Mouse (Mus musculus) limb, embryonic 13.5 days (tissue): ENCODE measurements around the gene Ctdspl. TPM values are rescaled to one million over a fixed set of nuclear protein-coding genes. Genes with fewer than 3 reads are reported as not detected.

ENCODE experiments used
- ATAC-seq: fragments of 200-750 bp; cut with Nextera tagmentation; 2 replicates; pipeline ENCODE4 v1.8.0; 2017; ENCODE audit warnings: low read depth, moderate number of reproducible peaks, moderate TSS enrichment; ENCODE audit not compliant: low FRiP score
- H3K27ac ChIP-seq: fragments of 300-500 bp; sonication (generic); 2 replicates; pipeline ENCODE4 v1.5.1; 2015; ENCODE audit warnings: inconsistent platforms, mild to moderate bottlenecking, moderate library complexity
- H3K27me3 ChIP-seq: fragments of 300-500 bp; sonication (generic); 2 replicates; pipeline ENCODE4 v1.6.1; 2015; ENCODE audit warnings: mild to moderate bottlenecking, inconsistent platforms
- H3K36me3 ChIP-seq: fragments of 300-500 bp; sonication (generic); 2 replicates; pipeline ENCODE4 v1.6.1; 2015; ENCODE audit warnings: inconsistent platforms, mild to moderate bottlenecking, moderate library complexity
- H3K4me1 ChIP-seq: fragments of 300-500 bp; sonication (generic); 2 replicates; pipeline ENCODE4 v1.6.1; 2015; ENCODE audit warnings: inconsistent platforms
- H3K4me2 ChIP-seq: fragments of 300-500 bp; sonication (generic); replicated peaks from 2 replicates; pipeline ENCODE4 v1.6.1; 2015; ENCODE audit warnings: inconsistent platforms, mild to moderate bottlenecking, moderate library complexity
- H3K4me3 ChIP-seq: fragments of 300-500 bp; sonication (generic); 2 replicates; pipeline ENCODE4 v1.5.1; 2015; ENCODE audit warnings: moderate library complexity, mild to moderate bottlenecking, inconsistent platforms
- H3K9ac ChIP-seq: fragments of 300-500 bp; sonication (generic); 2 replicates; pipeline ENCODE4 v1.6.1; 2015; ENCODE audit warnings: mild to moderate bottlenecking, inconsistent platforms
- H3K9me3 ChIP-seq: fragments of 300-500 bp; sonication (generic); 2 replicates; pipeline ENCODE4 v1.6.1; 2016; ENCODE audit warnings: inconsistent platforms
- WGBS: fragments of 180-500 bp; shearing (Covaris S2); methylation state at CpG from one replicate; pipeline ENCODE4 v1.1.7; 2015; 5-methylcytosine and 5-hydroxymethylcytosine counted together
- polyA plus RNA-seq: library from polyadenylated mRNA; unstranded; fragments of >200 nt; fragmentation: Nextera tagmentation; extraction: Ambion mirVana; gene quantifications from 2 replicates; pipeline ENCODE4 v1.2.1, GENCODE M21; 2015

The Ctdspl gene
- polyA plus RNA-seq, 1 experiment from 2014 or later = 24.8 TPM

GRCm38 (mm10) chr9:118921926-118922325 is 4.3 kb upstream of the Ctdspl start:
- Histone ChIP-seq H3K27me3 (no peaks in the 10 kb centered on the region), H3K9me3 (no peaks in the 10 kb centered on the region), H3K4me2 (no peak overlapping the region), H3K9ac (no peak overlapping the region), H3K27ac (no peak overlapping the region), H3K4me1 (peaks cover 35% of the 10 kb centered on the region), H3K36me3 (no peaks in the 10 kb centered on the region), H3K4me3 (no peak overlapping the region)
- no peak for ATAC-seq
- 85% methylated on average over 3 of the region's 3 CpGs for WGBS

- H3K4me3 ChIP-seq = peak overlapping the region; percentile 88
- 11% methylated on average over 16 of the region's 16 CpGs for WGBS
- H3K4me2 ChIP-seq = peak overlapping the region; percentile 98
- peak overlapping the region; percentile 71 for H3K9ac ChIP-seq
- H3K27me3 ChIP-seq = no peaks in the 10 kb centered on the region
- H3K36me3 ChIP-seq = no peaks in the 10 kb centered on the region
- H3K9me3 ChIP-seq = no peaks in the 10 kb centered on the region
- H3K4me1 ChIP-seq = peaks cover 53% of the 10 kb centered on the region
- no peak overlapping the region for H3K27ac ChIP-seq
- ATAC-seq = no peak
Observed at GRCm38 (mm10) chr9:118924554-118925085, 1.6 kb upstream of the Ctdspl start.

GRCm38 (mm10) chr9:118925286-118926110 is 755 bp upstream of the Ctdspl start:
- peak; percentile 90 for ATAC-seq
- Histone ChIP-seq H3K27ac (peak overlapping the region; percentile 94), H3K4me3 (peak overlapping the region; percentile 88), H3K9ac (peak overlapping the region; percentile 90), H3K9me3 (no peaks in the 10 kb centered on the region), H3K4me1 (peaks cover 51% of the 10 kb centered on the region), H3K4me2 (peak overlapping the region; percentile 98), H3K36me3 (peaks cover 6% of the 10 kb centered on the region), H3K27me3 (no peaks in the 10 kb centered on the region)
- under 1% methylated on average over 53 of the region's 53 CpGs for WGBS

- 2% methylated on average over 54 of the region's 68 CpGs for WGBS
- peak overlapping the region; percentile 90 for H3K9ac ChIP-seq
- H3K36me3 ChIP-seq = peaks cover 9% of the 10 kb centered on the region
- peak; percentile 7; the same call in 1 of the 2 replicates for ATAC-seq
- H3K27ac ChIP-seq = peak overlapping the region; percentile 94
- peak overlapping the region; percentile 88 for H3K4me3 ChIP-seq
- no peaks in the 10 kb centered on the region for H3K27me3 ChIP-seq
- peaks cover 54% of the 10 kb centered on the region for H3K4me1 ChIP-seq
- no peaks in the 10 kb centered on the region for H3K9me3 ChIP-seq
- peak overlapping the region; percentile 98 for H3K4me2 ChIP-seq
Observed at GRCm38 (mm10) chr9:118926688-118927321, 552 bp downstream of the Ctdspl start.

- no peak for ATAC-seq
- Histone ChIP-seq H3K27ac (peak overlapping the region; percentile 94; the same call in 1 of the 2 replicates), H3K9me3 (no peaks in the 10 kb centered on the region), H3K4me2 (peak overlapping the region; percentile 98), H3K36me3 (peaks cover 9% of the 10 kb centered on the region), H3K4me3 (peak overlapping the region; percentile 88), H3K4me1 (peaks cover 54% of the 10 kb centered on the region), H3K9ac (peak overlapping the region; percentile 90), H3K27me3 (no peaks in the 10 kb centered on the region)
- 34% methylated on average over 8 of the region's 8 CpGs for WGBS
Observed at GRCm38 (mm10) chr9:118927501-118927900, 1.2 kb downstream of the Ctdspl start.

GRCm38 (mm10) chr9:118928007-118928406 is 1.8 kb downstream of the Ctdspl start:
- Histone ChIP-seq H3K4me2 (peak overlapping the region; percentile 98), H3K9ac (peak overlapping the region; percentile 90), H3K27ac (no peak overlapping the region), H3K36me3 (peaks cover 9% of the 10 kb centered on the region), H3K27me3 (no peaks in the 10 kb centered on the region), H3K4me3 (peak overlapping the region; percentile 88), H3K4me1 (peaks cover 54% of the 10 kb centered on the region), H3K9me3 (no peaks in the 10 kb centered on the region)
- 50% methylated on average over 2 of the region's 2 CpGs for WGBS
- no peak for ATAC-seq

GRCm38 (mm10) chr9:118928656-118929055 is 2.4 kb downstream of the Ctdspl start:
- peak overlapping the region; percentile 88 for H3K4me3 ChIP-seq
- H3K27me3 ChIP-seq = no peaks in the 10 kb centered on the region
- peak overlapping the region; percentile 98 for H3K4me2 ChIP-seq
- 31% methylated on average over 7 of the region's 7 CpGs for WGBS
- H3K36me3 ChIP-seq = peaks cover 9% of the 10 kb centered on the region
- H3K9ac ChIP-seq = peak overlapping the region; percentile 90
- H3K27ac ChIP-seq = no peak overlapping the region
- peaks cover 54% of the 10 kb centered on the region for H3K4me1 ChIP-seq
- no peaks in the 10 kb centered on the region for H3K9me3 ChIP-seq
- ATAC-seq = no peak

GRCm38 (mm10) chr9:118930611-118931010 is 4.4 kb downstream of the Ctdspl start:
- H3K9me3 ChIP-seq = no peaks in the 10 kb centered on the region
- 76% methylated on average over 9 of the region's 9 CpGs for WGBS
- H3K9ac ChIP-seq = no peak overlapping the region
- H3K4me2 ChIP-seq = no peak overlapping the region
- no peak overlapping the region for H3K4me3 ChIP-seq
- H3K4me1 ChIP-seq = peaks cover 62% of the 10 kb centered on the region
- ATAC-seq = no peak
- no peak overlapping the region for H3K27ac ChIP-seq
- H3K27me3 ChIP-seq = no peaks in the 10 kb centered on the region
- peaks cover 9% of the 10 kb centered on the region for H3K36me3 ChIP-seq

- peaks cover 9% of the 10 kb centered on the region for H3K36me3 ChIP-seq
- no peak overlapping the region for H3K4me2 ChIP-seq
- no peak for ATAC-seq
- no peak overlapping the region for H3K27ac ChIP-seq
- peaks cover 63% of the 10 kb centered on the region for H3K4me1 ChIP-seq
- H3K4me3 ChIP-seq = no peak overlapping the region
- H3K9me3 ChIP-seq = no peaks in the 10 kb centered on the region
- 92% methylated on average over 9 of the region's 9 CpGs for WGBS
- no peaks in the 10 kb centered on the region for H3K27me3 ChIP-seq
- no peak overlapping the region for H3K9ac ChIP-seq
Observed at GRCm38 (mm10) chr9:118933800-118934199, 7.5 kb downstream of the Ctdspl start.

- H3K27ac ChIP-seq = no peak overlapping the region
- H3K36me3 ChIP-seq = peaks cover 9% of the 10 kb centered on the region
- 78% methylated on average over 12 of the region's 12 CpGs for WGBS
- no peak overlapping the region for H3K9ac ChIP-seq
- H3K4me2 ChIP-seq = no peak overlapping the region
- peaks cover 60% of the 10 kb centered on the region for H3K4me1 ChIP-seq
- no peak overlapping the region for H3K4me3 ChIP-seq
- H3K9me3 ChIP-seq = no peaks in the 10 kb centered on the region
- H3K27me3 ChIP-seq = no peaks in the 10 kb centered on the region
- no peak for ATAC-seq
Observed at GRCm38 (mm10) chr9:118934319-118934718, 8.1 kb downstream of the Ctdspl start.

GRCm38 (mm10) chr9:118935098-118935497 is 8.8 kb downstream of the Ctdspl start:
- Histone ChIP-seq H3K36me3 (peaks cover 7% of the 10 kb centered on the region), H3K4me2 (no peak overlapping the region), H3K27ac (no peak overlapping the region), H3K27me3 (no peaks in the 10 kb centered on the region), H3K9ac (no peak overlapping the region), H3K4me3 (no peak overlapping the region), H3K9me3 (no peaks in the 10 kb centered on the region), H3K4me1 (peaks cover 61% of the 10 kb centered on the region)
- ATAC-seq = no peak
- 39% methylated on average over 13 of the region's 13 CpGs for WGBS

- ATAC-seq = no peak
- H3K4me2 ChIP-seq = no peak overlapping the region
- H3K9ac ChIP-seq = no peak overlapping the region
- H3K4me1 ChIP-seq = peaks cover 61% of the 10 kb centered on the region
- H3K36me3 ChIP-seq = no peaks in the 10 kb centered on the region; the same call in 1 of the 2 replicates
- H3K4me3 ChIP-seq = no peak overlapping the region
- no peak overlapping the region for H3K27ac ChIP-seq
- 30% methylated on average over 12 of the region's 12 CpGs for WGBS
- H3K9me3 ChIP-seq = no peaks in the 10 kb centered on the region
- no peaks in the 10 kb centered on the region for H3K27me3 ChIP-seq
Observed at GRCm38 (mm10) chr9:118936071-118936470, 9.8 kb downstream of the Ctdspl start.
